In the genomic region with DNA sequence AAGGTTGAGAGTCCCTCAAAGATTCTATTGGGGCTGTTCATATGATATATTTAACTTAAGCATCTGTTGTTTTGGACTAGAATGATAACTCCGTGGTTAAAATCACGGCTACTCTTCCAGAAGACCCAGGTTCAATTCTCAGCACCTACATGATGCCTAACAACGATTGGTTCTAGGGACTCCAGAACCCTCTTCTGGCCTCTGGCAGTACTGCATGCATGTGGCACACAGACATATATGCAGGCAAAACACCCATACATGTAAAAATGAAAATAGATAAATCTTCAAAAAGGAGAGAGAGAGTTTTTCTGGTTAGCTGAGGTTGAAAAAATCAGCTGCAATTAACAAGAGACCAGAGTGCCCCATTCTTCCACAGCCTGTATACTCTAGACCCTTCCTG, we compare ENCODE assay signal across 30 mouse cellular contexts. TPM values are rescaled to one million over a fixed set of nuclear protein-coding genes. Genes with fewer than 3 reads are reported as not detected.
DNase-seq lines count a peak whose midpoint lies in the region; ATAC-seq and TF ChIP-seq lines count a peak whose summit lies in the region.
"Had no signal": no experiment of that assay in that cellular context is flagged by ENCODE, and none has a peak within 500 bp of the region (broad histone marks: within the 10 kb centered on the region; RNA-seq: fewer than 3 reads in every experiment).

No protein-coding gene starts in this region.

- no peaks in the 10 kb centered on the region for H3K79me2 ChIP-seq in MEL (ENCODE audit: control insufficient read depth, insufficient read depth, low read length, poor library complexity)

- WGBS in hindbrain, embryonic 10.5 days = 93% methylated on average over 3 of the region's 3 CpGs
- WGBS in hindbrain, embryonic 12.5 days = 98% methylated on average over 3 of the region's 3 CpGs
- WGBS in lung, embryonic 14.5 days = 97% methylated on average over 3 of the region's 3 CpGs

- no peak for TF ChIP-seq EP300 in MEL (IDR thresholded peaks at IDR 0.05; ENCODE audit: low read depth in 1 of 2, low read length in 2 of 2)

- H3K9me3 ChIP-seq in hindbrain, embryonic 10.5 days = no peaks in the 10 kb centered on the region
- H3K9me3 ChIP-seq in hindbrain, embryonic 12.5 days (replicated peaks) = no peaks in the 10 kb centered on the region
- no peaks in the 10 kb centered on the region for H3K9me3 ChIP-seq in lung, embryonic 14.5 days (ENCODE audit: low read depth, low read length)
- H3K9me3 ChIP-seq in E14TG2a.4 (ENCODE audit: low read length) = no peaks in the 10 kb centered on the region
- no peaks in the 10 kb centered on the region for H3K9me3 ChIP-seq in MEL (replicated peaks; ENCODE audit: insufficient read depth, low read length)
- H3K9me3 ChIP-seq: embryonic facial prominence, embryonic 12.5 days; heart, embryonic 10.5 days; heart, embryonic 15.5 days; hindbrain, embryonic 13.5 days; kidney, embryonic 15.5 days; limb, embryonic 10.5 days; limb, embryonic 15.5 days; liver, embryonic 13.5 days; lung, embryonic 15.5 days; neural tube, embryonic 12.5 days had no signal

- ATAC-seq in hindbrain, embryonic 12.5 days (ENCODE audit: low FRiP score) = no peak
- no peak for ATAC-seq in lung, embryonic 14.5 days (ENCODE audit: insufficient read depth)
- ATAC-seq: forebrain, embryonic 16.5 days; midbrain, embryonic 16.5 days had no signal

- peaks cover 40% of the 10 kb centered on the region for H3K4me1 ChIP-seq in hindbrain, embryonic 10.5 days (replicated peaks)
- H3K4me1 ChIP-seq in hindbrain, embryonic 12.5 days = peaks cover 27% of the 10 kb centered on the region
- H3K4me1 ChIP-seq in lung, embryonic 14.5 days (ENCODE audit: insufficient read depth) = peaks cover 12% of the 10 kb centered on the region
- peaks cover 77% of the 10 kb centered on the region for H3K4me1 ChIP-seq in E14TG2a.4 (replicated peaks; ENCODE audit: low read depth, low read length)
- H3K4me1 ChIP-seq in MEL (ENCODE audit: control insufficient read depth in 1 of 2, insufficient read depth in 2 of 2, low read length in 2 of 2) = no peaks in the 10 kb centered on the region
- H3K4me1 ChIP-seq: liver, embryonic 13.5 days had no signal

- peaks cover 8% of the 10 kb centered on the region; the same call in 1 of the 2 replicates for H3K27me3 ChIP-seq in hindbrain, embryonic 10.5 days (ENCODE audit: insufficient read depth, poor library complexity, severe bottlenecking)
- no peaks in the 10 kb centered on the region for H3K27me3 ChIP-seq in hindbrain, embryonic 12.5 days
- no peaks in the 10 kb centered on the region for H3K27me3 ChIP-seq in lung, embryonic 14.5 days (ENCODE audit: insufficient read depth, low read length)
- peaks cover 19% of the 10 kb centered on the region for H3K27me3 ChIP-seq in E14TG2a.4 (ENCODE audit: insufficient read depth, low read length)
- no peaks in the 10 kb centered on the region for H3K27me3 ChIP-seq in MEL (ENCODE audit: control insufficient read depth in 1 of 2, insufficient read depth in 2 of 2, low read length in 2 of 2)
- H3K27me3 ChIP-seq: embryonic facial prominence, embryonic 12.5 days; heart, embryonic 15.5 days; hindbrain, embryonic 13.5 days; kidney, embryonic 15.5 days; limb, embryonic 15.5 days; lung, embryonic 15.5 days; neural tube, embryonic 12.5 days had no signal

- no peak overlapping the region for H3K4me2 ChIP-seq in hindbrain, embryonic 12.5 days (replicated peaks)
- no peak overlapping the region for H3K4me2 ChIP-seq in lung, embryonic 14.5 days
- H3K4me2 ChIP-seq: embryonic facial prominence, embryonic 12.5 days; heart, embryonic 15.5 days; hindbrain, embryonic 13.5 days; kidney, embryonic 15.5 days; limb, embryonic 15.5 days; liver, embryonic 13.5 days; lung, embryonic 15.5 days; neural tube, embryonic 12.5 days had no signal

- TF ChIP-seq POLR2A in MEL (IDR thresholded peaks at IDR 0.05; ENCODE audit: control insufficient read depth in 1 of 2, insufficient read depth in 1 of 2, low read depth in 1 of 2, low read length in 2 of 2, poor library complexity in 1 of 2) = no peak

- H3K9ac ChIP-seq in hindbrain, embryonic 12.5 days = no peak overlapping the region
- no peak overlapping the region for H3K9ac ChIP-seq in lung, embryonic 14.5 days
- no peak overlapping the region for H3K9ac ChIP-seq in MEL (ENCODE audit: control insufficient read depth, low read depth, low read length, poor library complexity, severe bottlenecking)
- H3K9ac ChIP-seq: embryonic facial prominence, embryonic 12.5 days; heart, embryonic 15.5 days; hindbrain, embryonic 13.5 days; kidney, embryonic 15.5 days; limb, embryonic 15.5 days; liver, embryonic 13.5 days; lung, embryonic 15.5 days; neural tube, embryonic 12.5 days had no signal

- no peak for DNase-seq in hindbrain, embryonic 10.5 days (ENCODE audit: low spot score)
- DNase-seq in lung, embryonic 14.5 days = no peak
- no peak for DNase-seq in lung, postnatal 25 days (ENCODE audit: low spot score)
- DNase-seq in MEL (ENCODE audit: low read depth, low spot score) = peak; percentile 5
- no peak for DNase-seq in adrenal gland, postnatal 25 days
- no peak for DNase-seq in adrenal gland, postnatal 4 days (ENCODE audit: low spot score in 2 of 2)
- DNase-seq: adrenal gland, postnatal 14 days; B cell, adult 2 months; cerebellum, adult 9-10 months; embryo, embryonic 11 days; kidney, adult 11 months; kidney, postnatal 25 days; liver, embryonic 13.5 days; right cerebral cortex, adult 18-20 months; spleen, adult 18-20 months had no signal

- no peak overlapping the region for H3K4me3 ChIP-seq in hindbrain, embryonic 10.5 days
- H3K4me3 ChIP-seq in hindbrain, embryonic 12.5 days = no peak overlapping the region
- H3K4me3 ChIP-seq in lung, embryonic 14.5 days (ENCODE audit: low read depth, low read length) = no peak overlapping the region
- no peak overlapping the region for H3K4me3 ChIP-seq in E14TG2a.4 (replicated peaks; ENCODE audit: low read length)
- H3K4me3 ChIP-seq in MEL (ENCODE audit: control insufficient read depth in 1 of 2, insufficient read depth in 1 of 2, low read depth in 2 of 2, low read length in 2 of 2) = no peak overlapping the region
- H3K4me3 ChIP-seq: embryonic facial prominence, embryonic 12.5 days; heart, embryonic 10.5 days; heart, embryonic 15.5 days; hindbrain, embryonic 13.5 days; kidney, embryonic 15.5 days; limb, embryonic 10.5 days; limb, embryonic 15.5 days; liver, embryonic 13.5 days; lung, embryonic 15.5 days; myocyte; neural tube, embryonic 12.5 days had no signal

- TF ChIP-seq CTCF in lung, embryonic 14.5 days (IDR thresholded peaks at IDR 0.05; ENCODE audit: low read depth) = peak; percentile 24; the same call in 1 of the 2 replicates
- TF ChIP-seq CTCF in E14TG2a.4 (conservative IDR thresholded peaks at IDR 0.05; ENCODE audit: low read length) (peak; percentile 54), MEL (IDR thresholded peaks at IDR 0.05 in 2 of 3, conservative IDR thresholded peaks at IDR 0.05 in 1 of 3; ENCODE audit: control insufficient read depth in 1 of 3, insufficient read depth in 1 of 3, low read depth in 2 of 3, low read length in 3 of 3, poor library complexity in 1 of 3, severe bottlenecking in 1 of 3) (peak; percentile 10 to 39 (median 11); a peak in 3 of 6 replicates)

- H3K27ac ChIP-seq in hindbrain, embryonic 10.5 days = peak overlapping the region; percentile 82; the same call in 1 of the 2 replicates
- no peak overlapping the region for H3K27ac ChIP-seq in hindbrain, embryonic 12.5 days
- no peak overlapping the region for H3K27ac ChIP-seq in lung, embryonic 14.5 days (ENCODE audit: low read depth)
- H3K27ac ChIP-seq in MEL (ENCODE audit: control insufficient read depth, low read depth, low read length) = no peak overlapping the region
- H3K27ac ChIP-seq: embryonic facial prominence, embryonic 12.5 days; heart, embryonic 10.5 days; heart, embryonic 15.5 days; hindbrain, embryonic 13.5 days; kidney, embryonic 15.5 days; limb, embryonic 10.5 days; limb, embryonic 15.5 days; liver, embryonic 13.5 days; lung, embryonic 15.5 days; macrophage; neural tube, embryonic 12.5 days had no signal

- no peaks in the 10 kb centered on the region for H3K36me3 ChIP-seq in hindbrain, embryonic 10.5 days
- no peaks in the 10 kb centered on the region for H3K36me3 ChIP-seq in hindbrain, embryonic 12.5 days
- no peaks in the 10 kb centered on the region for H3K36me3 ChIP-seq in lung, embryonic 14.5 days (ENCODE audit: insufficient read depth)
- no peaks in the 10 kb centered on the region for H3K36me3 ChIP-seq in E14TG2a.4 (ENCODE audit: insufficient read depth, low read length)
- H3K36me3 ChIP-seq in MEL (ENCODE audit: control insufficient read depth in 1 of 2, insufficient read depth in 2 of 2, low read length in 2 of 2) = no peaks in the 10 kb centered on the region
- H3K36me3 ChIP-seq: embryonic facial prominence, embryonic 12.5 days; heart, embryonic 10.5 days; heart, embryonic 15.5 days; hindbrain, embryonic 13.5 days; kidney, embryonic 15.5 days; limb, embryonic 10.5 days; limb, embryonic 15.5 days; liver, embryonic 13.5 days; lung, embryonic 15.5 days; neural tube, embryonic 12.5 days had no signal

- no peak for TF ChIP-seq RAD21 in MEL (IDR thresholded peaks at IDR 0.05; ENCODE audit: low read depth, low read length)

TF ChIP-seq in MEL, 35 proteins besides CTCF, POLR2A, EP300 and RAD21 (continues in another document):
- no peak for TF ChIP-seq ETS1 (IDR thresholded peaks at IDR 0.05; ENCODE audit: low read depth, low read length)
- no peak for TF ChIP-seq ZKSCAN1 (IDR thresholded peaks at IDR 0.05; ENCODE audit: low read depth, low read length)
- TF ChIP-seq ZMIZ1 (IDR thresholded peaks at IDR 0.05; ENCODE audit: low read depth, low read length) = no peak
- no peak for TF ChIP-seq GATA1 (IDR thresholded peaks at IDR 0.05; ENCODE audit: low read depth, low read length)
- no peak for TF ChIP-seq ZNF384 (IDR thresholded peaks at IDR 0.05; ENCODE audit: low read depth, low read length)
- TF ChIP-seq CHD2 (IDR thresholded peaks at IDR 0.05; ENCODE audit: low read length) = no peak
- TF ChIP-seq CHD1 (IDR thresholded peaks at IDR 0.05; ENCODE audit: low read depth, low read length) = no peak
- TF ChIP-seq RCOR1 (IDR thresholded peaks at IDR 0.05; ENCODE audit: low read depth, low read length) = no peak
- TF ChIP-seq MEF2A (IDR thresholded peaks at IDR 0.05; ENCODE audit: extremely low read depth, insufficient replicate concordance, low read depth, low read length, poor library complexity, severe bottlenecking) = no peak
- TF ChIP-seq UBTF (IDR thresholded peaks at IDR 0.05; ENCODE audit: borderline replicate concordance, insufficient read depth, low read depth, low read length) = no peak
- TF ChIP-seq MAX (IDR thresholded peaks at IDR 0.05; ENCODE audit: low read length) = no peak

RNA-seq across cellular contexts. Expression of a gene that starts 12.7 kb away (rescaled TPM):
- polyA plus RNA-seq in hindbrain, embryonic 10.5 days (2016; fragmentation: Nextera tagmentation; extraction: Ambion mirVana) = 17.9 and 20.4 TPM in 2 replicates
- polyA plus RNA-seq in hindbrain, embryonic 12.5 days (2016; fragmentation: Nextera tagmentation; extraction: Ambion mirVana) = 17.9 and 19.4 TPM in 2 replicates
- polyA plus RNA-seq in lung, embryonic 14.5 days (2014; fragmentation: Nextera tagmentation; extraction: Ambion mirVana) = 24.5 and 27.8 TPM in 2 replicates
- total RNA-seq in MEL (2012; rRNA removed) = not detected in 2 replicates
- polyA plus RNA-seq in MEL (2012; ENCODE audit: insufficient read depth in 1 of 2, insufficient read length in 2 of 2, low read depth in 1 of 2, low replicate concordance in 2 of 2, missing spikeins in 1 of 2) = not detected
- 3.7 and 5.0 TPM in 2 replicates for total RNA-seq in adrenal gland, postnatal 25 days (2021)
- total RNA-seq in adrenal gland, postnatal 4 days (2021) = 10 to 100 TPM; 15.3 to 17.6 TPM

Comparison
In these comparisons a context has a peak if more than half of its experiments do, and no peak if none do; other contexts are left out.
1. RNA of a gene that starts 12.7 kb away (polyA plus RNA-seq): 24.5 to 27.8 TPM in lung, embryonic 14.5 days, 17.9 to 20.4 TPM in hindbrain, embryonic 10.5 days and 17.9 to 19.4 TPM in hindbrain, embryonic 12.5 days; not detected in MEL; every median in the first group is over 10 times any median in the second.
2. Peak in every context shown above with its lines, with median percentiles within 50 percentile points of each other: CTCF ChIP-seq.